Mouse (Mus musculus) lung, postnatal 10 days (tissue): ENCODE results near the gene Wwp2.

Source experiments
- DNase-seq: peaks from one replicate; pipeline ENCODE4 v3.0.0; 2021

Gene Wwp2

DNA sequence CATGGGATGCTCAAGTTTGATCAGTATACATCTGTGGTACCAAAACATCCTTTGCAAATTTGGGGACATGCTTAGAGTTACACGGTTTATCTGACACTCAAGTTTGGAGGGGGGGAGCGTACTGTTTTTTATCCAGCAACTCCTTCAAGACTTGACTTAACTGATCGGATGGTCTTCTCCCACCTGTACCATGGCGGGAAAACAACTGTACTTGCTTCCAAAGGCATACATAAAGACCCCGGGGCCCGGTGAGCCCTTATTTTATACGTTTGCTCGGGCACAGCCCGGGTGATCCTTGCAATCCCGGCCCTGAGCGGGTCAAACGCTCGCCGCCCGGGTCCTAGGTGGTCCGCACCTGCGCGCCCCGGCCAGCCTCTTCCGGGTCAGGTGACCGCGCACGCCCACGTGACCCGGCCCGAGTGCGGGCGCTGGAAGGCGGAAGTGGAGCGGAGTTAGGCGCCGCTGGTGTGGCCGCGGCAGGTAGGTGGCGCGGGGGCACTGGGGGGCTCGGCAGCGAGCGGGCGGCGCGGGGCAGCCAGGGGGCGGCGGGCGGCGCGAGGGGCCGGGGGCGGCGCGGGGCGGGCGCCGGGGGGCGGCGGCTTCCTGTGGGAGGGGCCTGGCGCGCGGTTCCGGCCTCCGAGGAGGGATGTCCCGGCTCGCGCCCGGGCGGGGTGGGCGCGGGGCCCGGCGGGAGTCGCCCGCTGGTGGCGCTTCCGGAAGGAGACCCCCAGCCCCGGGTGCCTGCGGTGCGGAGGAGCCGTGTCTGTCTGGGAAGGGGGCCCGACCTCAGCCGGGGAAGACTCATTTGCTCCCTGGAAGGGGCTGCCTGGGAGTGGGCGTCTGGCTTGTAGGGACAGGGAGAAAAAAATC lies at the start of gene Wwp2:
Wwp2 (plus strand) TSS at position 404 of the 870 bp plus-strand sequence.
- peak; percentile 79 for DNase-seq

DNA sequence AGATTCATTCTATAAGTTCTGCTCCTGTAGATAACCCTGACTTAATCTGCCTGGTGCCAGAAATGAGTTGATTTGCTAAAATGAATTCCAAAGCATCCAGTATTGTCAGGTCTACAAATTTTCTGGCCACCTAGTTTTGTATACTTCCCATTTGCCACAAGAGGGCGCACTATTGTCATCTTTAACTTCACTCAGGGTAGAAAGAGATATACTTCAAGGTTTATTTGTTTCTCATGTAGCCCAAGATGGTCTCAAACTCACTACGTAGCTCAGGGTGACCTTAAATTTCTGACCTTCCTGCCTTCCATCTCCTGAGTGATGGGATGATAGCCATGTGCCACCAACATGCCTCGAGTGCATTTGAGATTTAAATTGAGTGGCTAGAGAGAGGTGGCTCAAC lies 49.5 kb upstream of the Wwp2 start:
- peak; percentile 30 for DNase-seq

DNA sequence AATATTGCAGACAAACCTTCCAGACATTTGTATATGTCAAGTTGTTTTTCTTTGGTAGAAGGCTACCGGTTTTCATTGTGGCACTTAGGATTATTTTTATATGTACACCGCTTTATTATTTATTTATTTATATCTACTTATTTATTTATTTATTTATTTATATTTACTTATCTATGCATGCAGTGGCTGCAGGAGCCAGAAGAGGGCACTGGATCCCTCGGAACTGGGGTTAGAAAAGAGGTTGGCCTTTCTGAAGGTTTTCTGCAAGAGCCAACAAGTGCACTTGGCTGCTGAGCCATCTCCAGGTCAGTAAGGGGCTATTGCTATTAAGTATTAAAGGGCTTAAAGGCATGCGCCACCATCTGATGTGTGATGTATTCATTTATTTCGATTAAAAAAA lies 48.3 kb upstream of the Wwp2 start:
- DNase-seq, result peak; percentile 61

DNA sequence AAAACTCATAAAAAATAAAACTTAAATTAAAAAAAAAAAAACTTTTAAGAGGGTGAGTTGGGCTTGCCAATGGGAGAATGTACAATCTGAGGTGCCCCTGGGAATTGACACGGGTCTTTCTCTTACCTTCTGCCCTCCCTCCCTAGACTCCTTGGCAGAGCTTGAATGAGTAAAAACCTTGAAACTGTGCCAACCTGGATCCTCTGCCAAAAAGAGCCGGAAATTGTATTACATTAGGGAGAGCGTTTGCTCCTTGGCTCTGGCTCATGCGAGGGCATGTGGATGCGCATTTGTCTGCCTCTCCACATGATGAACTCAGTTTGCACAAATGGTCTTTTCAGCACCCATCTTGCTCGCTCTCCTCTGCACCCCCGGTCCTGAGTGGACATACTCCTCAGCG lies 46.6 kb upstream of the Wwp2 start:
- DNase-seq, result peak; percentile 81

DNA sequence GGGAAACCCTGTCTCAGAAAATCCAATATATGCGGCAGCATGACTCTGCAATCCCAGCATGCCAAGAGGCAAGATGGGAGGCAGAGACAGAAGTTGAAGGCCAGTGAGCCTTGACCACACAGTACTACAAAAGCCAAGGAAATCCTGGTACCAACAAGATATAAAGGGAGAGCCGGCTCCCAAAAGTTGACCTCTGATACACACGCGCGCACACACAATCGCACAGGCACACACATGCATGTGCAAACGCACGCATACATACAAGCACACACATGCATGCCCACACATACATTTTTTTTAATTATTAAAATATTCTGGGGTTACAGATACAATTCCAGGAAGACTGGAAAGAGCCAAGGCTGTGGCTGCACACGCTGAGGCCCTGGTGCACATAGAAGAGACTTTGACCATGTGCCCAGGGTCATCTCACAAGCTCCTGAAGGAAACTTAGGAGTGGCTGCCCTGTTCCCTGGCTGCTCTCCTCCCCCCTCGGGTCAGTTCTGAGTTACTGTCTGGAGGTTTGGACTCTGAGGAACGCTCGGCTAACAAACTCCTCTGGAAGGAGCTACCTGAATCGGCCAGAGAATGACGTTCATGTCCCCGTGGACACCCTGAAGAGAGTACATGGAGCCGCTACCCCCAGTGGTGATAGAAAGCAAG lies 45.6 kb upstream of the Wwp2 start:
- no peak for DNase-seq

DNA sequence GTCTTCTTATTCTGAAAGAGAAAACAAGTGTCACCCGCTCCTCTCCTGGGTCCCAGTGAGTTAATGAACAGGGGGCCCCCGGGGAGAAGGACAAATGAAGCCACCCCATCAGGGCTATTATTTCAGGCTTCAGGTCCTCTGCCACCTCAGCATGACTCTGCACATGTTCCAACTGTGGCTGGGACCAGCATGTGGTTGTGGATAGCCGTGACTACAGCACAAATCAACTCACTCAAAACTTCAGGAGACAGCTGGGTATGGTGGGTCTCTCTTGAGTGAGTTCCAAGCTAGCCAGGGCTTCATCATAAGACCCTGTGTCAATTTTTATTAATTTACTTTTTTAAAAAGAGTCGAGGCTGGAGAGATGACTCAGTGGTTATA lies 45.0 kb upstream of the Wwp2 start:
- DNase-seq, result no peak

DNA sequence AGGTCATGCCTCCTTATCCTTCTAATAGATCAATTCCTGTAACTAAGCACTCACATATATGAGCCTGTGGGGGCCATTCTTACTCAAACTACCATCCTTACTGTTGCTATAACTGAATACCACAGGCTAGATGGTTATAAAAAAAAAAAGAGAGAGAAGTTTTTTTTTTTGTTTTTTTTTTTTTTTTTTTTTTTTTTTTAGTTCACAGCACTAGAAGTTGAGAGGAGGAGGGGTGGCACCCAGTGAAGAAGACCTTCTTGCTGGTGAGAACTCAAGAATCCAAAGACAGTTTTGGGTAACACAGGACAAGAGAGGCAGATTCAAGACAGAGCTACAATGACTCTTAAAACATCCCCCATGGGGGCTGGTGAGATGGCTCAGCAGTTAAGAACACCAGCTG lies 40.8 kb upstream of the Wwp2 start:
- DNase-seq, result no peak

DNA sequence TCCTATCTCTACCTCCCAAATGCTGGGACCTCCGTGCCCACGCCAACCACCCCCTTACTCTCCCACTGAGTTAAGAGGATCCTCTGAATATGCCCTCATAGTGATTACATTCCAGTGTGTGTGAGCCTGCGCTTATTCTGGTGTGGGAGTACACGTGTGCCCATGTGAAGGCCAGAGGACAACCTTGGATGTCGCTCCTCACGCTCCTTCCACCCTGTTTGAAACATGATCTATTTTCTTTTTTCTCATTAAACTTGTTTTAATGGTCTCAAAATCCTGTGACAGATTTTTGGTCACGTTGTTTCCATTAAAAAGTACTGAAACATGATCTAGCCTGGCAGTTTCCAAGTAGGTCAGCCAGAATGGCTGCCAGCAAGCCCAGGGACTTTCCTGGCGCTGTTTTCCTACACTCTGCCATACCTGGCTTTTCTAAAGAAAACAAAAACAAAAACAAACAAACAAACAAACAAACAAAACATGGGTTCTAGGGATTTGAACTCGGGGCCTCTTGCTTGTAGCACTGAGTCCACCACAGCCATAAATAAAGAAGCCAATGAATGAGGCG lies 40.0 kb upstream of the Wwp2 start:
- DNase-seq, result no peak

DNA sequence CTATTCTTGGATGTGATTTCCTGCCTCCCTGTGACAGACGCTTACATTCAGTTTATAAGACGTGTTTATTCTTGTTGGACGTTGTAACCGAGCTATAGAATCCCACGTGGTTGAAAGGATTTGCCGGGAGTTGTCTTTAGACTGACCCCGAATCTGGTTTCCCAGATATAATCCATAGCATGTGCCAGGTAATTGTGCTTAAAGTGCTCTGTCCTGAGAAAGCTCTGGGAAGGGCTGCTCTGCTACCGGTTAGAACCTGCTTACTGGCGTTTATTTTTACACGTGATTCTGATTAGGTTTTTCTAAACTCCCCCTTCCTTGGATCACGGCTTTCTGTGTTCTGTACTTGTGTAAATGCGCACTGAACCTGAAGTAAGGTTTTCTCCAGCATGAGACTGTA lies 38.5 kb upstream of the Wwp2 start:
- DNase-seq, result no peak

DNA sequence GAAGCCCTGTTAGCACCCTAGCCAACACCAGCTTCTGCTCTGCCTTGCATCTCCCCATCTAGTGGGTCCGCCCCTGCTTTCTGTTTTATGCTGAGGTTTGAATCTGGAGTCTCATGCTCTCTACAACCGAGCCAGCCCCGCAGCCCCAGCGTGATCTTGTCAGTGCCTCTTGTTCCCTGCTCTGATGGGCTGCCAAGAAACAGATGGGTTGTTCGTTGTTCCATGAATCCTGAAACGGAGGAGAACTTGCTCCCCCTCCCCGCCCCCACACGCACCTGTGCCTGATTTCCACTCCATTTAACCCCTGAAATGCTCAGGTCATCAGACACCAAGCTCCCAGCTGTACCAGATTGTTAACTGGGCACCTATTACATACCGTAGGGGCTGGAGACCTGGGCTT lies 36.7 kb upstream of the Wwp2 start:
- no peak for DNase-seq

DNA sequence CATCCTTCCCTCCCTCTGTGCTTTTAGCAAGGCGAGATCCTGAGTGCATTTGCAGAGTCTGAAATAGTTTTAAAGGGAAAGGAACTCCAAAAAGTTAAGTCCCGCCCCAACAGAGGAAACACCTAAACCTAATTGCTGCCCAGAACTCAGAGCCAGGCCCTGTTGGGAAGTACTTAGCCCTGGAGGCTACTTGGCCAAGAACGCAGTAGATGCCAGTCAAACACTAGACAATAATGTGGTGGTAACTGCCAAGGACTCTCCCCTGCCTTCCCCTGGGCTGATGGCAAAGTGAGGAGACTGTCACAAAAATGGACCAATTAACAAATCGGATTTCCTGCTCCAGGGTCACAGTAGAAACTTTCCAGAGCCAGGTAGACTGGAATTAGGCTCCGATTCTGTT lies 34.3 kb upstream of the Wwp2 start:
- no peak for DNase-seq

DNA sequence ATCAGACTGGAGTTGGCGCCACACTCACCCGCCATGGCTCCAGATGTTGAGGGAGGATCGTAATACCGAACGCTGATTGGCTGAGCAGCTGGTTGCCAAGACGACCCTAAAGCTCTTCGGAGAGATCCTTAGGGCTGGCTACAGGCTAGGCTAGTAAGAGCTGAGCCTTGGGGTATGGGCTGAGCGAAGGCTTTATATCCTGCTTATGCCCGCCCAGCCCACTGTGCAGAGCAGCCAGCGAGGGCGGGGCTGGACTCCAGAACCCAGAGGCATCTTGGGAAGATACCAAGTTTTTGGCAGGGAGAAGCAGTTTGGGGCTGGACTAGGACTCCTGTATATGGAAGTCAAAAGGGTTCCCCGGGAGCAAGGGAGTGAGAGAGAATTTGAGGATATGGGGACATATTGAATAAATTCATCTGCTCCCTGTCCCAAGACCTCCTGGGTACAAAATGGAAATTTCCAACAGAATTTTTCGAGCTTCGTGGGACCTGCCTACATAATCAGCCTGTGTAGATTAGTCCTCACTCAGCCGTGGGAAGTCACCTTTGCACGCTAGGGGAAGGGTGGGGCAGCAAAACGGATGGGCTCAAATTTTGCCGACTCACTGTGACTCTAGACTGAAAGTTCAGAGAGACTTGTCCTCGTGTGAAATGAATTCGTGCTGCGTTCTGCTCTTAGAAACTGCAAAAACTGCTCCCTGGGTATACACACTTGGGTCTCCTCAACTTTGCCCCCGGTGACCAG lies 33.0 kb upstream of the Wwp2 start, which contains the start of gene Nqo1:
Nqo1 (minus strand) TSS at position 169 of the 744 bp plus-strand sequence.
- peak; percentile 89 for DNase-seq

DNA sequence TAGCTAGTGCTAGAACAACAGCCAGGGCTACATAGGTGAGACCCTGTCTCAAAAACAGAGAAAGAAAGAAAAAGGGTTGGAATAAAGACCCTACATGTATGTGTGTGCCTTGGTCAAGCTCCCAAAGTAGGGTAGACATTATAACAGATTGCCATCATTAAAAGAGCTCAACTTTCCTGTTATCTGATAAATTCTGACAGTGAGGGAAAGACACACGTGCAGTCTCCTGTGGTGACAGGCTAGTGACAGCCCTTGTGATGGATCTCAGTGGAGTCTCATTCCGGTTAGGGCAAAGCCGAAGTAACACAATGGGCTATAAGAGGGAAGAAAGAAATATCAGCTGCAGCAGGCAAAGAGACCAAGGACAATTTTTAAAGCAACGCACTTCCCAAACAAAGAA lies 32.1 kb upstream of the Wwp2 start:
- no peak for DNase-seq

DNA sequence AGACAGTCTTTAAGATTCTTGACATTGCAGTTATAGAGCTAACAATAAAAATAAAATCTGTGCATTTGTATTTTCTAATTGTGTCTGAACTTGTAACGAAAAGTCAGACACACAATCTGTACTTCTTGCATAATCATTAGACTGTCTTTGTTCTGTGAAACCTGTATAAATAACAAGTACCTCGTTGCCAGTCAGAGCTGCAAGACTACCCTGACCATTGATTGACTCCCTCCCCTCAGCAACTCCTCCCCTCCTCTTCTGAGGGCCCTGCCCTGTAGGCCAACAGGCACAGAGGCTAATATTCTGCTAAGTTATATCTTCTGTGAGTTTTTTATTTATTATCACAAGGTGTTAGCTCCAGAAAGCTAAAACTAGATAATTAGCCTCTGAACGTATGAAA lies 30.2 kb upstream of the Wwp2 start:
- no peak for DNase-seq

DNA sequence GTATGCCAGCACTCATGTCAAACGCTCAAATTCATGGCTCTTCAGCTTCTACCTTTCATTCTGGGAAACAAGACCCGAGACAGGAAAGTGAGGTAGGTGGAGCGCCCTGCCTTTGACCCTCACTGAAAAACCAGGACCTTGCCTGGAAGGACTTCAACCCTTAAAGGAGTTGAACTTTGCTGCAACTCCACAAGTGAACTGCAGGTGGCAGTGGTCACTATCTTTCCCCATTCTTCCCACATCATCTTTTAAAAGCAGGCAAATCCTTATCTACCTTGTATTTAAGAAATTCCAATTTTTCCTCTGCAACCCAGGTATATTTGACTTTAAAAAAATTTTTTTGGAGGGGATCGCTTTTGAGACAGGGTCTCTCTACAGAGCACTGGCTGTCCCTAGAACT lies 24.8 kb upstream of the Wwp2 start:
- DNase-seq, result peak; percentile 17

DNA sequence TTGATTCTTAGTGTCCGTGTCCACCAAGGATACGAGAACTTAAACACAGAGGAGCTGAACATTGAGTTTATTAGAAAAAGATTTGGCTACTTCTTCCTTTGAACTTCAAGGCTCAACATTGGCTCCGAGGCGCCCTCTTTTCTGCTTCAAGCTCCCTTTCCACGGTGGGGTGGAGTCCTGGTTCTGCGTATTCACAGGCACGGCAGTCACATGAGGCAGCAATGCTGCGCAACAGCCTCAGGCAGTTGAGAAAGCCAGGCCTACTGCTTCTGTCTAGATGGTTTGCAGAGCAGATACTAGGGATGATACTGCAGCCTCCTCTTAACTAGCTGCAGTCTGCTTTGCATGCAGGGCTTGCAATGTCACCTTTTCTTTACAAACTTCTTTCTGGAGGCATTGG lies 23.6 kb upstream of the Wwp2 start:
- DNase-seq, result no peak

DNA sequence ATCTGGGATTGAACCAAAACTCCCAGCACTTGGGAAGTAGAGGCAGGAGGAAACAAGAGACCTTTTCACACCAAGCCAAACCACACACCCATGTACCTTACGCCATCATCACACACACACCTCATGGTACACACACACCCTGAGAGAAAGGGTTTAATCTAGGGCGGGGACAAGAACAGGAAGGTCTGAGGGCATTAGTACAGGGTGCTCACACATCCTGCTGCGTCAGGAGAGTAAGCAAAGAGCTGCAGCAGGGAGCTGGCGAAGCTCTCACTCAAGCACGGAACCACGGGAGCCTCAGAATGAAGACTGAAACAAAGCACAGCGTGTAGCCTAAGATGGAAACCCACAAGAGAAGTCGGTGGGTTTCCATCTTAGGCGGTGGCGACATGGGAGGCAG lies 22.3 kb upstream of the Wwp2 start:
- no peak for DNase-seq

DNA sequence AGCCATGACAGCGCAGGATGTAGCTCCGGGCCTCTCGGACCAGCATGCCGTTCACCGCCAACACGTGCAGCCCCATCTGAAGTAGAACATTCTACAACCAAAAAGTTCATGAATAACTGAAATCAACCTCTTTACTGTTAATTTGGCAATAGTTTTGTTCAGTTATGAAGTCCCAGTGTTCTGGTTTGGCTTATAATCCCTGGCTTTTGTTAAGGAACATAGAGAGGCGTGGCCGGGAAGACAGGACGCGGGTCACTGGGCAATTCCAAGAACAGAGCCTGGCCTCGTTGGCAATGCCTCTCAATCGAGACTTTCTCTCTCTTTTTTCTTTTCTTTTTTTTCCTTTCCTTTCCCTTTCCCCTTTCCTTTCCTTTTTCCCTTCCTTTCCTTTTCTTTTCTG lies 19.2 kb upstream of the Wwp2 start:
- DNase-seq, result no peak

DNA sequence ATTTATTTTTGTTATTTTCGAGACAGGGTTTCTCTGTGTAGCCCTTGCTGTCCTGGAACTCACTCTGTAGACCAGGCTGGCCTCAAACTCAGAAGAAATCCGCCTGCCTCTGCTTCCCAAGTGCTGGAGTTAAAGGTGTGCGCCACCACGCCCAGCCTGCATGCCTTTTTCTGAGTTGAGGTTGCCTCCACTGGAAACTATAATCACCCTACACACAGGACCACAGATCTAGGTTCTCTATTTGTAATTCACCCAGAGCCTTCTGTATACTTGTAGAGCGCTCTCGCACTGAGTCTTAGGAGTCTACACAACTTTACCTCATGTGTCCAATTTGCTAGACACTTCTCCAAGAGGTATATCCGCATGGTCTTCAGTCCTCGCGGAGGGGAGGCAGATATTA lies 12.0 kb upstream of the Wwp2 start:
- no peak for DNase-seq

DNA sequence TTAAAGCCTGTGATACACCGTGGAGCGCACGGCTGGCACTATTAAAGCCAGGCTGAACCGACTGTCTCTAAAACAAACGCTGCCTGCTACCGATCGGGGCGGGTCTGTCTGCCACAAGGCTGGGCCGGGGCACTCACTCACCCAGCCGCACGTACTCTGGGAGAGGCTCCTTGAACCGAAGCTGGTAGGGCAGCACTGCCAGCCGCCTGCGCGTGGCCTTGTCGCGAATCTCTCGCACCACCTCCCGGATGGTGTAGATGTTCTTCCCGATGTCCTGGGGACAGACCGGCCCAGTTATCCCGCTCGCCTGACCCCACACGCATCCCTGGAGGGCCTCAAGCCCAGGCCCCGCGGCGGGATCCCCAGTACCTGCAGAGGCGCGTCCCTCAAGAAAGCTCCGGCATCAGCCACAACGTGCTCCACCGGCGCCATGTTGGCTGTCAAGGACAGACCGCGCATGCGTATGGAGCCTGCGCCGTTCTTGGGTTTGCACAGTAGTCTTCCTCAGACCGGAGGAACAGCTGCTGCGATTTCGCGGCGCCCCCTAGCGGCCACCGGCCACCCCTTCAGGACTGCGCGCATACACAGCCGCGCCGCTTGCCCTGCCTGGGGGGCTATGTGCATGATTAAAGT lies 11.5 kb upstream of the Wwp2 start, which contains the start of gene Nob1:
Nob1 (minus strand) TSS at position 455 of the 633 bp plus-strand sequence.
- peak; percentile 97 for DNase-seq

DNA sequence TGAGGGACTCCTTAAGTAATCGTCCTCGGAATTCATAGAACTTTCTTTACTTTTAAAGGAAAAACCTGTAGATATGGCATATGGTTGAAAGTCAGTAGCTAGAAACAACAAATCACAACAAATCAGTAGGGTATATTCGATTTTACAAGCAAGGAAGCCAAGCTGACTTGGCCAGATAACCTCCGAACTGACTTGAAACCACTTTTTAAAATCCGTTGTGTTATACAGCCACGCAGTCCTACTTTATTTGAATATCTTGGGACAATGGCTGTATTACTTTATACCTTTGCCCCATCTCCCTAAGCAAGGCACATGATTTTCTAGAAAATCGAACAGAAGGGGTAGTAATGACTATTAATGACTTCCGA lies 11.0 kb upstream of the Wwp2 start:
- DNase-seq, result no peak

DNA sequence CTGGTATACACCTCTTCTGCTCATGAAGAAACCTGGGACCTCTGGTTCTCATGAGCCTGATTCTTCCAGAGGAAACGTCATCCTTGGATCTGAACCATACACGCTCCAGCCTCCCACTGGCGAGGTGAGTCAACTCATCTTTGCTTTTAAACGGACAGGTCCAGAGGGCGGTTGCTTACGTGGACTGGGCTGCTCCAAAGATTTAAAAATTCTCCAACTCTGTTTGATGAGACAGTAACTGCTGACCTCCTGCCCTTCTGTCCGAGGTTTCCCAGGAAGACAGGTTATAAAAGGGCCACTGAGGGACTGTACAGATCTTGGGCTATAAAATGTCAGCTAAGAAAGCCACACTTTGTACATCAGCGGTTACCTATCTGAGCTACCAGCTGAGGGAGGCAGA lies 5.3 kb upstream of the Wwp2 start:
- no peak for DNase-seq

DNA sequence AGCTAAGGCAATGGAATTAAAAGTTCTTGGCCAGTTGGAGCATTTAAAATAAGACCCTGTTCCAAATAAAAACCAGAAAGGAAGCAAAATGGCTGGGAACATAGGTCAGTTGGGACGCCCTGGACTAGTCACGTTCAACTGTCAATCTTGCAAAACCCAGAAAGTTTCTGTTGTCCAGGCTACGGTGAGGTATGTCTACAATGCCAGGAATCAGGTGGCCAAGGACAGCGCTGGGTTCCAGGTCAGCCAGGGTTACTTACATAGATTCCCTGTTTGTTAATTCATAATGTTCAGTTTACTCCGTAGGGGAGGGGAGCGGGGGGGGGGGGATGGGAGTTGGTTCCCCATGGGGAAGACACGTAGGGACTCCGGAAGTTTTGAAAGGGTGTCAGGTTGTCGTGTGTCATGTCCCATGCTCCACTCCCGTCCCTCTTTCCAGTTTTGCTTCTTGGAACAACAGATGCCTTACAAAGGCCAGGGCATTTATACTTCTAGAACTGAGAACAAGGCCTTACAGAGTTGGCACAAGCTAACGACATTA lies 674 bp upstream of the Wwp2 start:
- no peak for DNase-seq
